Mouse (Mus musculus): ENCODE data around the gene A630023A22Rik. TPM values are rescaled to one million over a fixed set of nuclear protein-coding genes. Genes with fewer than 3 reads are reported as not detected.

A630023A22Rik gene
- not detected for polyA plus RNA-seq (2015; fragmentation: Illumina TruSeq; extraction: RNeasy Lipid Tissue Mini Kit (QIAGEN cat#74804); ENCODE audit: insufficient read depth, low replicate concordance)

GRCm38 (mm10) chr14:34102601-34103000 lies at the start of gene A630023A22Rik:
A630023A22Rik (minus strand) TSS chr14:34102754.

GRCm38 (mm10) chr14:34152342-34152741 lies 49.8 kb upstream of the A630023A22Rik start, which contains the start of gene Npy4r:
Npy4r (minus strand) TSS chr14:34152489.

GRCm38 (mm10) chr14:34085731-34086130 lies 16.8 kb downstream of the A630023A22Rik start, which contains the start of gene Anxa8:
Anxa8 (plus strand) TSS chr14:34085981.

GRCm38 (mm10) chr14:34052516-34052915 lies 50.0 kb downstream of the A630023A22Rik start, which contains the start of gene Antxrl:
Antxrl (plus strand) TSS chr14:34052707.

GRCm38 (mm10) chr14:34016381-34016780 lies 86.2 kb downstream of the A630023A22Rik start, which contains the start of gene Gm5460:
Gm5460 (plus strand) TSS chr14:34016758.

GRCm38 (mm10) chr14:34015063-34015462 lies 87.5 kb downstream of the A630023A22Rik start, which contains the start of gene Gm30083:
Gm30083 (minus strand) TSS chr14:34015182.

Other genes starting within 250 kb of the A630023A22Rik start
- 6.9 TPM for gene Gdf10, start 179.2 kb downstream of the A630023A22Rik start, polyA plus RNA-seq (2015; fragmentation: Illumina TruSeq; extraction: RNeasy Lipid Tissue Mini Kit (QIAGEN cat#74804); ENCODE audit: insufficient read depth, low replicate concordance)
- gene Gdf2, start 161.7 kb downstream of the A630023A22Rik start, polyA plus RNA-seq (2015; fragmentation: Illumina TruSeq; extraction: RNeasy Lipid Tissue Mini Kit (QIAGEN cat#74804); ENCODE audit: insufficient read depth, low replicate concordance): 0.07 TPM
- not detected for gene Rbp3, start 148.8 kb downstream of the A630023A22Rik start, polyA plus RNA-seq (2015; fragmentation: Illumina TruSeq; extraction: RNeasy Lipid Tissue Mini Kit (QIAGEN cat#74804); ENCODE audit: insufficient read depth, low replicate concordance)
- gene Zfp488, start 124.0 kb downstream of the A630023A22Rik start, polyA plus RNA-seq (2015; fragmentation: Illumina TruSeq; extraction: RNeasy Lipid Tissue Mini Kit (QIAGEN cat#74804); ENCODE audit: insufficient read depth, low replicate concordance): 0.06 TPM
- not detected for gene Gm30083, start 87.6 kb downstream of the A630023A22Rik start, polyA plus RNA-seq (2015; fragmentation: Illumina TruSeq; extraction: RNeasy Lipid Tissue Mini Kit (QIAGEN cat#74804); ENCODE audit: insufficient read depth, low replicate concordance)
- not detected for gene Gm5460, start 86.0 kb downstream of the A630023A22Rik start, polyA plus RNA-seq (2015; fragmentation: Illumina TruSeq; extraction: RNeasy Lipid Tissue Mini Kit (QIAGEN cat#74804); ENCODE audit: insufficient read depth, low replicate concordance)
- gene Antxrl, start 50.0 kb downstream of the A630023A22Rik start, polyA plus RNA-seq (2015; fragmentation: Illumina TruSeq; extraction: RNeasy Lipid Tissue Mini Kit (QIAGEN cat#74804); ENCODE audit: insufficient read depth, low replicate concordance): not detected
- gene Anxa8, start 16.8 kb downstream of the A630023A22Rik start, polyA plus RNA-seq (2015; fragmentation: Illumina TruSeq; extraction: RNeasy Lipid Tissue Mini Kit (QIAGEN cat#74804); ENCODE audit: insufficient read depth, low replicate concordance): 0.48 TPM
- not detected for gene Npy4r, start 49.7 kb upstream of the A630023A22Rik start, polyA plus RNA-seq (2015; fragmentation: Illumina TruSeq; extraction: RNeasy Lipid Tissue Mini Kit (QIAGEN cat#74804); ENCODE audit: insufficient read depth, low replicate concordance)
- gene Gprin2, start 98.9 kb upstream of the A630023A22Rik start, polyA plus RNA-seq (2015; fragmentation: Illumina TruSeq; extraction: RNeasy Lipid Tissue Mini Kit (QIAGEN cat#74804); ENCODE audit: insufficient read depth, low replicate concordance): 0.14 TPM
- gene Syt15, start 116.8 kb upstream of the A630023A22Rik start, polyA plus RNA-seq (2015; fragmentation: Illumina TruSeq; extraction: RNeasy Lipid Tissue Mini Kit (QIAGEN cat#74804); ENCODE audit: insufficient read depth, low replicate concordance): 3.2 TPM
- 16.9 TPM for gene Shld2, start 207.7 kb upstream of the A630023A22Rik start, polyA plus RNA-seq (2015; fragmentation: Illumina TruSeq; extraction: RNeasy Lipid Tissue Mini Kit (QIAGEN cat#74804); ENCODE audit: insufficient read depth, low replicate concordance)
- gene Glud1, start 208.0 kb upstream of the A630023A22Rik start, polyA plus RNA-seq (2015; fragmentation: Illumina TruSeq; extraction: RNeasy Lipid Tissue Mini Kit (QIAGEN cat#74804); ENCODE audit: insufficient read depth, low replicate concordance): 213 TPM

Measured in spleen, adult 10 weeks (tissue).